Mouse (Mus musculus) CD8-positive naive resting alpha-beta T cell, adult 57 days (primary cell): ENCODE measurements around the gene Fcgr4. TPM values are rescaled to one million over a fixed set of nuclear protein-coding genes. Genes with fewer than 3 reads are reported as not detected.

Experiments used
- total RNA-seq: library from RNA; stranded (reverse); gene quantifications from one replicate; pipeline ENCODE4 v1.2.4, GENCODE M21; 2023

The Fcgr4 gene
- 1.3 TPM for total RNA-seq

GRCm38 (mm10) chr1:171018737-171019136 is at the start of gene Fcgr4:
Fcgr4 (plus strand) TSS chr1:171018920.

GRCm38 (mm10) chr1:170976447-170976846 is 42.3 kb upstream of the Fcgr4 start, which contains the start of gene Fcgr2b:
Fcgr2b (minus strand) TSS chr1:170976547.

DNA sequence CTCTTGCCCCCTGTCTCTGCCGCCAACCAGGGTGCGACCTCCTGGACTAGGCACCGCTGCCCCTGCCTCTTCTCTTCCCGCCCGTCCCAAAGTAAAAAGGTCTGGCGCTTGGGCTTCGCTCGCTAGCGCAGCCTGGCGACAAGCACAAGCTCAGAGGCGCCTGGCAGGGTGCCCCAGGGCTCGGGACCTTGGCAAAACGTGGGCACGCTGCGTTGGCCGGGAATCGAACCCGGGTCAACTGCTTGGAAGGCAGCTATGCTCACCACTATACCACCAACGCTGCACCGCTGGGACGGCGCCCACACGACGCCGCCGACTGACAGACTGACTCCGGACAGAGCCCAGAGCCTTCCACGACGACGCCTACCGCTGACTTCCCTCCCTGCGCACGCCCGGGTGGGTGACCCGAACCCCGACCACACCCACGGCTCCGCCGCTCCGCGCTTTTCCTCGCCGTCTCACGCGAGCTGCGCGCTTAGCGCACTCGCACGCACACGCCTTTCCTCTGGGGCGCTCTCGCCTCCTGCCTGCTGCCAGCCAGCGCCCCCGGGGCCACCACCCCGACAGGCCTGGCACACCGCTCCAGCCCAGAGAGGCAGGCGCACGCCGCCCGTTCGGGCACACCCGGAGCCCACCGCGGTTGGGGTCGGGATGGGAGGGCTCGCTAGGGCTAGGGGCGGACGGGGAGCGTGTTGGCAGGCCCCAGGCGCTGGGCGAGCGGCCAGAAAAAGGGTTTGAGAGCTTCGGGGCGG is 45.9 kb downstream of the Fcgr4 start, which contains the start of gene Fcgr3:
Gene Fcgr3 (minus strand): TSS at position 445 of the 752 bp plus-strand sequence.

Other genes starting within 250 kb of the Fcgr4 start
- gene Atf6, start 151.1 kb upstream of the Fcgr4 start, total RNA-seq = 8.9 TPM
- not detected for gene Gm26620, start 133.9 kb upstream of the Fcgr4 start, total RNA-seq
- gene Dusp12, start 133.4 kb upstream of the Fcgr4 start, total RNA-seq = 14.8 TPM
- gene Fcrlb, start 106.0 kb upstream of the Fcgr4 start, total RNA-seq = not detected
- 32.9 TPM for gene Fcrla, start 91.3 kb upstream of the Fcgr4 start, total RNA-seq
- gene Fcgr2b, start 42.4 kb upstream of the Fcgr4 start, total RNA-seq = 18.3 TPM
- 3.4 TPM for gene Fcgr3, start 46.0 kb downstream of the Fcgr4 start, total RNA-seq
- gene Cfap126, start 95.0 kb downstream of the Fcgr4 start, total RNA-seq = not detected
- gene Sdhc, start 131.7 kb downstream of the Fcgr4 start, total RNA-seq = 109 TPM
- not detected for gene Mpz, start 131.8 kb downstream of the Fcgr4 start, total RNA-seq
- not detected for gene Pcp4l1, start 177.3 kb downstream of the Fcgr4 start, total RNA-seq
- gene Nr1i3, start 195.1 kb downstream of the Fcgr4 start, total RNA-seq = not detected
- gene Tomm40l, start 203.6 kb downstream of the Fcgr4 start, total RNA-seq = 16.1 TPM
- gene Apoa2, start 206.1 kb downstream of the Fcgr4 start, total RNA-seq = not detected
- 13.4 TPM for gene Fcer1g, start 215.4 kb downstream of the Fcgr4 start, total RNA-seq
- not detected for gene Adamts4, start 231.5 kb downstream of the Fcgr4 start, total RNA-seq
- 122 TPM for gene Ndufs2, start 232.5 kb downstream of the Fcgr4 start, total RNA-seq